Mouse (Mus musculus) heart, embryonic 16.5 days (tissue): ENCODE measurements around the gene Serpinf2. TPM values are rescaled to one million over a fixed set of nuclear protein-coding genes. Genes with fewer than 3 reads are reported as not detected.

Source experiments
- ATAC-seq: fragments of 200-750 bp; cut with Nextera tagmentation; replicated peaks from 2 replicates; pipeline ENCODE4 v1.8.0; 2017; ENCODE audit warnings: moderate number of reproducible peaks; ENCODE audit not compliant: insufficient read depth, low FRiP score; ENCODE audit errors: extremely low read depth
- H3K27ac ChIP-seq: fragments of 300-500 bp; sonication (generic); 2 replicates; pipeline ENCODE4 v1.5.1; 2014; ENCODE audit warnings: mild to moderate bottlenecking, low read length, control low read depth, moderate library complexity
- H3K27me3 ChIP-seq: fragments of 300-500 bp; sonication (generic); 2 replicates; pipeline ENCODE4 v1.6.1; 2014; ENCODE audit warnings: low read length, mixed read lengths; ENCODE audit not compliant: control insufficient read depth, insufficient read depth
- H3K36me3 ChIP-seq: fragments of 300-500 bp; sonication (generic); 2 replicates; pipeline ENCODE4 v1.6.1; 2014; ENCODE audit not compliant: control insufficient read depth, insufficient read depth
- H3K4me1 ChIP-seq: fragments of 300-500 bp; sonication (generic); 2 replicates; pipeline ENCODE4 v1.6.1; 2014; ENCODE audit warnings: low read length, mixed read lengths; ENCODE audit not compliant: control insufficient read depth, insufficient read depth
- H3K4me2 ChIP-seq: fragments of 300-500 bp; sonication (generic); 2 replicates; pipeline ENCODE4 v1.6.1; 2014; ENCODE audit warnings: low read depth, mild to moderate bottlenecking, control low read depth, low read length
- H3K4me3 ChIP-seq: fragments of 300-500 bp; sonication (generic); 2 replicates; pipeline ENCODE4 v1.5.1; 2014; ENCODE audit warnings: mild to moderate bottlenecking, control low read depth, low read length
- H3K9ac ChIP-seq: fragments of 300-500 bp; sonication (generic); 2 replicates; pipeline ENCODE4 v1.6.1; 2014; ENCODE audit warnings: low read length, control low read depth
- H3K9me3 ChIP-seq: fragments of 300-500 bp; sonication (generic); replicated peaks from 2 replicates; pipeline ENCODE4 v1.6.1; 2016; ENCODE audit warnings: low read length; ENCODE audit not compliant: control insufficient read depth
- WGBS: fragments of 180-500 bp; shearing (Covaris S2); extraction: QIAGEN DNeasy Blood & Tissue Kit; methylation state at CpG from one replicate; pipeline ENCODE4 v1.1.7; 2014; 5-methylcytosine and 5-hydroxymethylcytosine counted together
- polyA plus RNA-seq: library from polyadenylated mRNA; unstranded; fragments of >200 nt; fragmentation: Nextera tagmentation; extraction: Ambion mirVana; gene quantifications from 2 replicates; pipeline ENCODE4 v1.2.1, GENCODE M21; 2015

Gene Serpinf2
- polyA plus RNA-seq, 1 experiment from 2014 or later: 0.75 TPM

DNA sequence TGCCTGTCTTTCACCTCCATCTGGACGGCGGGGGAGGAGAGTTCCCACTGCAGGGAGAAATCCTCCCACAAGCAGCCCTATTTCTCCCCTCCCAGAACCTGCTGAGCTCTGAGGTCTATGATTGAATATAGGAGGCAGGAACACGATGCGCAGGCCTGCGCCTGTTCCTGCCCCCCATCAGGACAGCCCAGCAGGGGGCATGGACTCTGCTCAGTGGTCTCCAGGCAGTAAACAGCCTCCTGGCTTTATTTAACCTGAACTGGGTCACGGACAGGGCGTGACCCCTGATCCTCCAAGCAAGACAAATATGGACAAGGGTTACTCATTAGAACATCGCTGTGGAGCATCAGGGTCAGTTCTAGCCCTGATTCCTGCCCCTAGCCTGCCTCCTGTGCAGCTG lies 4.3 kb upstream of the Serpinf2 start:
- Histone ChIP-seq H3K27ac (no peak overlapping the region), H3K4me3 (no peak overlapping the region), H3K36me3 (peaks cover 17% of the 10 kb centered on the region)

DNA sequence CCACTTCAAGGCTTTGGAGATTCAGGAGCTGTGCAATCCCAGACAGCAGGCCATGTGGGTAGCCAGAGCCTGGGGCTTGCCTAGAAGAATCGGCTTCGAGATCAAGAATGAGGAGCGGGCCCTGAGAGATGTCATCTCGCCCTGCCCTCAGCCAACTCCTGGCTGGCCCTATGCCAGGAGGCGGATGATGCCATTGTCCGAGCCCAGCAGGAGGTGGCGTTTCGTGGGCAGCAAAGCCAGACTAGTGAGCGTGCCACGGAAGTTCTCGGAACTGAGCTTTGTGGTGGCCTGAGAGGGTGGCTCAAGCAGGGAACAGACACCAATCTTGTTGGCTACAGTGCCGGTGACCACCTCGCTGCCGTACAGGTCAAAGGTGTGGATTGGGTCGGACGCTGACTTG lies 2.2 kb upstream of the Serpinf2 start:
- ATAC-seq: no peak
- no peak overlapping the region for H3K27ac ChIP-seq
- no peak overlapping the region for H3K9ac ChIP-seq
- 0 out of 2 replicates have a peak, but pooled peaks cover 11% of the 10 kb centered on the region for H3K36me3 ChIP-seq
- no peaks in the 10 kb centered on the region for H3K27me3 ChIP-seq
- H3K4me3 ChIP-seq: no peak overlapping the region
- 88% methylated on average over 16 of the region's 16 CpGs for WGBS
- no peak overlapping the region for H3K4me2 ChIP-seq
- H3K9me3 ChIP-seq: no peaks in the 10 kb centered on the region
- H3K4me1 ChIP-seq: no peaks in the 10 kb centered on the region

More for the DNA sequence above, 4.3 kb upstream of the Serpinf2 start:
- WGBS: 72% methylated on average over 8 of the region's 8 CpGs
- Histone ChIP-seq H3K9ac (no peak overlapping the region), H3K27me3 (no peaks in the 10 kb centered on the region), H3K9me3 (no peaks in the 10 kb centered on the region), H3K4me1 (no peaks in the 10 kb centered on the region), H3K4me2 (no peak overlapping the region)
- ATAC-seq: no peak

- no peaks in the 10 kb centered on the region for H3K27me3 ChIP-seq
- no peaks in the 10 kb centered on the region for H3K9me3 ChIP-seq
- no peak overlapping the region for H3K27ac ChIP-seq
- 0 out of 2 replicates have a peak, but pooled peaks cover 11% of the 10 kb centered on the region for H3K36me3 ChIP-seq
- H3K9ac ChIP-seq: no peak overlapping the region
- no peak for ATAC-seq
- WGBS: 84% methylated on average over 7 of the region's 7 CpGs
- H3K4me1 ChIP-seq: no peaks in the 10 kb centered on the region
- no peak overlapping the region for H3K4me3 ChIP-seq
- H3K4me2 ChIP-seq: no peak overlapping the region
These were observed 1.6 kb upstream of the Serpinf2 start for GRCm38 (mm10) chr11:75441034-75441433.

DNA sequence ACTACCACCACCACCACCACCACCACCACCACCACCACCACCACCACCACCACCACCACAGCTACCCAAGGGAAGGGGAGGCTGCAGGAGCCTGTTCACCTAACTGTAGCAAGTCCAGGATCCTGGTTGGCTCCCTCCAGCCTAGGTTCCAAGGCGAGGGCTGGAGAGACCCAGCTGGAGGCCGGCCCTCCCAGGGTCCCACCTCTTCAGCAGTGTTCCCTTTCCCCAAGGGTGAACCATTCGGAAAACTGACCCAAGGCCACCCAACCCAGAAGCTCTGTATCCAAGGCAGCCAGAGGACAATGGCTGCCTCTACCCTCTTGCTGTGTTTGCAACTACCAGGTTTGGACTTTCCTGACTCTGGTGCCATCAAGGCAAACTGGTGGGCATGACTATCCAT lies 560 bp upstream of the Serpinf2 start:
- H3K27me3 ChIP-seq: no peaks in the 10 kb centered on the region; the same call in 1 of the 2 replicates
- ATAC-seq: no peak
- H3K4me3 ChIP-seq: no peak overlapping the region
- 96% methylated on average over 3 of the region's 3 CpGs for WGBS
- no peaks in the 10 kb centered on the region for H3K4me1 ChIP-seq
- 0 out of 2 replicates have a peak, but pooled peaks cover 11% of the 10 kb centered on the region for H3K36me3 ChIP-seq
- H3K27ac ChIP-seq: no peak overlapping the region
- H3K9ac ChIP-seq: no peak overlapping the region
- no peak overlapping the region for H3K4me2 ChIP-seq
- no peaks in the 10 kb centered on the region for H3K9me3 ChIP-seq

GRCm38 (mm10) chr11:75438804-75439203 lies 587 bp downstream of the Serpinf2 start:
- Histone ChIP-seq H3K27ac (no peak overlapping the region), H3K27me3 (no peaks in the 10 kb centered on the region; the same call in 1 of the 2 replicates), H3K36me3 (0 out of 2 replicates have a peak, but pooled peaks cover 11% of the 10 kb centered on the region), H3K4me1 (no peaks in the 10 kb centered on the region), H3K4me3 (no peak overlapping the region), H3K9ac (no peak overlapping the region), H3K9me3 (peaks cover 4% of the 10 kb centered on the region), H3K4me2 (no peak overlapping the region)
- 92% methylated on average over 3 of the region's 3 CpGs for WGBS
- ATAC-seq: no peak

DNA sequence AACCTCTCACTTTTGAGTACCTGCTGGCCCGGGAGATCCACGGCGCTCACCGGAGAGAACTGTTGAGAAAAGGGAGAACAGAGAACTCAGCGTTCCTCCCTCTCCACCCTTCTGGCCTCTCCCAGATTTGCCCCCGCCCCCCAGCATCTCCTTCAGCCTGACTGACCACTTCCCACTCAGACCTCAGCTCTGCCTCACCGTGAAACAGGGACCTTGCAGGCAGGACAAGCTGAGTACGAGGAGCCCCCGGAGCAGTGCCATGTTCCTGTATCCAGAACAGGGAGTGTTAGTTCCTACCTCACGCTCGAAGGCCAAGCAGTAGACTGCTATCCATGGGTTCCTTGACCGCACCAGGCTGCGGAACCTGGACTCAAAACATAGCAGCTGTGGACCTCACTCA lies 1.2 kb downstream of the Serpinf2 start:
- no peak overlapping the region for H3K27ac ChIP-seq
- H3K9me3 ChIP-seq: peaks cover 4% of the 10 kb centered on the region
- H3K36me3 ChIP-seq: 0 out of 2 replicates have a peak, but pooled peaks cover 8% of the 10 kb centered on the region
- H3K27me3 ChIP-seq: no peaks in the 10 kb centered on the region; the same call in 1 of the 2 replicates
- H3K9ac ChIP-seq: no peak overlapping the region
- no peak overlapping the region for H3K4me2 ChIP-seq
- 85% methylated on average over 13 of the region's 13 CpGs for WGBS
- no peak overlapping the region for H3K4me3 ChIP-seq
- ATAC-seq: no peak
- H3K4me1 ChIP-seq: no peaks in the 10 kb centered on the region

GRCm38 (mm10) chr11:75434138-75434537 lies 5.3 kb downstream of the Serpinf2 start:
- WGBS: 84% methylated on average over 5 of the region's 5 CpGs
- Histone ChIP-seq H3K27me3 (no peaks in the 10 kb centered on the region; the same call in 1 of the 2 replicates), H3K4me1 (no peaks in the 10 kb centered on the region), H3K4me3 (no peak overlapping the region), H3K9me3 (peaks cover 4% of the 10 kb centered on the region), H3K36me3 (no peaks in the 10 kb centered on the region), H3K9ac (no peak overlapping the region), H3K27ac (no peak overlapping the region), H3K4me2 (no peak overlapping the region)
- no peak for ATAC-seq

DNA sequence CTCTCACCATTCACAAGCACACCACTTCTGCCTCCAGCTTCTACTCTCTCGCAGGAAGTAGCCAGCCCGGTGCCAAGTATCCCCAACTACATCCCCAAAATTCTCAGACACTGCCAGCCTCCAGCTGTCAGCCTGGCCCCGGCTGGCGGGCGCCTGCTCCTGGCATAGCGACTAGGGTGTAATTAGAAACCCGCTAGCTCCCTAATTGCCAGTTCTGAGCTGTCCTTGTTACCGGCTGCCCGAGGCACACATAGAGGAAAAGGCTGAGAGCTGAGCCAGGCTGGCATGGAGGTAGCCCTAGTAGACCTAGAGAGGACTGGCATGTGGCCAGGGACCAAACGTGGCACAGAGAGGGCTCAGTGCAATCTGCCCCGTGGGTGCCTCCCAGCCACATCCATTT lies 8.1 kb downstream of the Serpinf2 start:
- no peaks in the 10 kb centered on the region for H3K4me1 ChIP-seq
- no peak overlapping the region for H3K9ac ChIP-seq
- H3K36me3 ChIP-seq: no peaks in the 10 kb centered on the region
- no peak overlapping the region for H3K4me2 ChIP-seq
- 76% methylated on average over 11 of the region's 11 CpGs for WGBS
- no peaks in the 10 kb centered on the region; the same call in 1 of the 2 replicates for H3K27me3 ChIP-seq
- H3K9me3 ChIP-seq: peaks cover 4% of the 10 kb centered on the region
- no peak overlapping the region for H3K27ac ChIP-seq
- no peak for ATAC-seq
- no peak overlapping the region for H3K4me3 ChIP-seq

DNA sequence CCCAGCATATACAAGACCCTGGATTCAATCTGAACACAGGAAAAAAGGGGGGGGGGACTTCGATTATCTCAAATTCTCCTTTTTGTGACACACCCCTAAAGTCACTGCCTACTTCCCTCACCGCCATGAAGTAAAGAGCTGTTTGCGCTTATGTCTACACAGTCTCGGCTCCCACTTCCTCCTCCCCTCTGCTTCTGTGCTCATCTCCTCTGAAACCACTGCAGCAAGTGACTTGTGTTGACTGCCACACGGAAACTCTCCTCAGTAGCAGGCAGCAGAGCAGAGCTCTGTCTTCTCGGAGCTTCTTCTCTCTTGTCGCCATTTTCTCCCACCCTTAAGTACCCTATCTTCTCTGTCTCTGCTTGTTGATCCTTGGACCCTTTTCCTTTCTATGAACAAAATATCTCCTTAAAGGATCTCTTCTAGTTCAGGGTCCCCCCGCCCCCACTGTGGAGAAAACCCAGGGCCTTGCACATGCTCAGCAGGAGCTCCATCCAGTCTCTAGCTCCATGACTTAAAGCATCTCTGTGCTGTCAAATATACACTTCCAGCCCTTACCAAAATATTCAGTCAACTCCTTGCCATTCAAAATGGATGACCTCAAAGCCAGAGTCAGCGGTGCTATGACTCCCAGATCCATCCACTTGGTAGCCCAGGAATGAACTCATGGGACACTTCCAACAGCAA lies 10.2 kb downstream of the Serpinf2 start:
- Histone ChIP-seq H3K9ac (no peak overlapping the region), H3K27ac (no peak overlapping the region), H3K4me2 (no peak overlapping the region), H3K36me3 (no peaks in the 10 kb centered on the region), H3K4me3 (no peak overlapping the region), H3K9me3 (peaks cover 1% of the 10 kb centered on the region), H3K27me3 (no peaks in the 10 kb centered on the region), H3K4me1 (no peaks in the 10 kb centered on the region)
- WGBS: 68% methylated on average over 9 of the region's 9 CpGs
- no peak for ATAC-seq
